Mouse (Mus musculus) gastrocnemius, adult 2 months (tissue): ENCODE results near the gene Ly75. TPM values are rescaled to one million over a fixed set of nuclear protein-coding genes. Genes with fewer than 3 reads are reported as not detected.

Experiments
- DNase-seq: peaks from one replicate; pipeline ENCODE4 v3.0.0; 2022
- H3K27ac ChIP-seq: fragments of 200-600 bp; 2 replicates; pipeline ENCODE4 v1.8.1; 2022; ENCODE audit warnings: mild to moderate bottlenecking
- H3K4me3 ChIP-seq: fragments of 200-600 bp; 2 replicates; pipeline ENCODE4 v1.8.1; 2022; ENCODE audit warnings: mild to moderate bottlenecking, moderate library complexity
- CTCF ChIP-seq: fragments of 200-600 bp; IDR thresholded peaks from 2 replicates; pipeline ENCODE4 v1.8.1; 2022; ENCODE audit warnings: antibody characterized with exemption, mild to moderate bottlenecking, moderate library complexity
- intact Hi-C: fragments of 180-260 bp; cut with DNase I; formaldehyde crosslinking; loops from one replicate; pipeline ENCODE4 v1.15.1; 2025
- long read RNA-seq, 2 experiments: library from polyadenylated mRNA; stranded (forward); transcript quantifications; one replicate each; pipeline ENCODE4 v2.0.0; 2021
- total RNA-seq, 2 experiments: library from RNA; stranded (reverse); gene quantifications; 2 replicates each; pipeline ENCODE4 v1.2.3; 2021

Ly75 gene
- total RNA-seq: under 1 TPM; 0.03 to 0.05 TPM
- long read RNA-seq, experiment 1: 0 reads
- long read RNA-seq, experiment 2: 0 reads

DNA sequence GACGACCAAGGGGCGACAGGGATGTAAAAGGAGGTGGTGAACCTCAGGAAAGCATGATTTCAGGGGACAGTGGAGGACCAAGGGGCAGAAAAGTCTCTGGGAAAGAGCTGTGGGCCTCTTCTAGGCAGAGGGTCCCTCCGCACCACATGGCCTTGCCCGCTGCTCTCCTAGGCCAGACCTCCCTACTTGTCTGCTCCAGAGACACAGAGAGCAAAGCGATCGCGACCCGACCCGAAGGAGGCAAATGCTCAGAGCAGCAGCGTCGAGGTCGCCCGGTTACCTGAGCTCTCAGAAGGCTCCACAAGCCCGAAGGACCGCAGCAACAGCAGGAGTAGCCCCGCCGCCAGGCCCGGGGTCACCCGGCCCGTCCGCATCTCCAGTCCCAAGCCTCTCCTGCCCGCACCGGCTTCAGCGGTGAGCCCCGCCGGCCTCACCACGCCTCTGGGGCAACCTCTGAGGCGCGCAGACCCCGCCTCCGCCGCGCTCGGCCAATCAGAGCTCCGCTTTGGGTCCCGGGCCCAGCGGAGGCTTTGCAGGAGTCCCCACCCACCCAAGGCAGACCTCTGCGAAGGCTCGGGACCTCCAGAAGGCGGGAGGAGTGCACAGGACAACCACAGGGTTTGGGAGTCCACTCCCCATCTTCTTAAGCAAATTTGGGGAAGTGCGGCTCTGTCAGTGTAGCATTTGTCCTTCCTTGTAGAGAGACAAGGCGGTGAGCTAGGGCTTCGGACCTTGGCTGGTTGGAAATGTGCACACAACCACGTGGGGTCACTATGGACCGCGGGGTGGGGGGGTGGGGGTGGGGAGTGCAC lies at the start of gene Ly75:
TSS of gene Ly75 (minus strand) at position 446 of the 812 bp plus-strand sequence.
- H3K27ac ChIP-seq: no peak within 1 kb of the TSS
- intact Hi-C loops: no loop called here
- peak; percentile 85 for DNase-seq
- peak within 1 kb of the TSS; percentile 77 for H3K4me3 ChIP-seq
- no peak for TF ChIP-seq CTCF

DNA sequence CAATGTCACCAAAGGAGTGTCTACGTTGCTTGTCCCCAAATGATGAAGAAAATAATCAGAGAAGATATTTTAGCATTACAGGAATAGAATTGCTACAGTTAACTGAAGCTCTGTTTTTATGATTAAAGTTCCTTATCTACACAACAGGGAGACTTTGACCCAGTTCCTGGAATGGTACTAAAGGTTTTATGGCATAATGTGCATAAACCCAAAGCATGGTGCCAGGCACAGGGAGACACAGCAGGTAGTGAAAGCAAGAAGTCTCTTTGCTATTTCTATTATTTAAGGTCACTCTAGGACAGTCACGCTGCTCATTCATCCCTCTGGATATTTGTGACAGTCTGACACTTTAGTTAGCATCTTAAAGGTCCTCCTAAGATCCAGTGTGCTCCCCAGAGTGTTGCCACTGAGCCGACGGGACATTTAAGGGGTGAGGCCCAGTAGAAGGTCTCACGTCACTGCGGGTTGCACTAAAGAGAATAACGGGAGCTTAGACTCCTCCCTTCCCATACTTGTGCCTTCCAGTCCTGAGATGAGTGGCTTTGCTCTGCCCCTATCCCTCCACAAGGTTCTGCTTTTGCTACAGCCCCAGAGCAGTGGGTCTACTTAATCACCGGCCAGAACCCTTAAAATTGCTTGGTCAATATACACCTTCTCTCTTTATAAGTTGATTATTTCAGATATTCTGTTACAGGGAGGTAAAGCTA lies 47.4 kb upstream of the Ly75 start:
- H3K4me3 ChIP-seq: no peak overlapping the region
- TF ChIP-seq CTCF: no peak
- H3K27ac ChIP-seq: no peak overlapping the region
- intact Hi-C loops: no loop called here
- DNase-seq: no peak

DNA sequence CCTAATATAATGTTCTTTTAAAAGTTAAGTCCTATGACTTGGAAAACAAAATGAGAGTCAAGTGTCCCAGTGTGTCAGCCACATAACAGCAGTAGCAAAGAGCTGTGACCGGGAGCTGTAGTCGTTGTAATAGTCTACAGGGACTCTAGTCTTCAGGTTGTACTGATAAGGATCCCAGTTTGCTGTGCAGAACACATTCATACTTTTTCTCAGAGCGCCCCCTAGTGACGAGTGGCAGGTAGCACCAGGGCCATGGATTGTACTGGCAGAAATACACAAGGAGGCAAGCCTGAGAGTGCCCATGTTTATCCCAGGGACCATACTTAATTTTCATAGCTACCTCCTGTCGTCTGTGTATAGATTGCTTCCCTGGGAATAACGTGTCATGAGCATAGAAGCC lies 35.0 kb upstream of the Ly75 start:
- peak; percentile 52 for DNase-seq
- intact Hi-C loops: loop anchor here (10.0 kb wide), 1 partner anchor 673 kb away; no protein-coding TSS in a partner anchor
- H3K4me3 ChIP-seq: no peak overlapping the region
- H3K27ac ChIP-seq: no peak overlapping the region
- TF ChIP-seq CTCF: peak; percentile 87

DNA sequence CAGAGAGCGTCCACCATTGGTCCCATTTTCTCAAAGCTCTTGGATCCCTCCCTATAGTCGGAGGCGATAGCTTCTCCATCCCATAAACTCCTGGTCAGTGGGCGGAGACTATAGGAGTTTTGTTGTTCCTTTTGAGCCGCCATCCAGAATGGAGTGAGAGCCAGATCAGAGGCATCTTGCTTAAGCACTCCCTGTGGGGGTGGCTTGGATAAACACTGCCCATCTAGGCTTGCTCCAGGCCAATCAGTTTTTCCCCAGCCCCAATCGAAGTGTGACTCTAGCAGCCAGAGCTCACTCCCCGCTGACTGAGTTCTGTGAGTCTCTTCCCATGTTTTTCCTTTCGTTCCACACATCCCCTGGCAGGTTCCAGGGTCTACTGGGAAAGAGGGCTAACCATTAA lies 31.2 kb upstream of the Ly75 start:
- no peak for TF ChIP-seq CTCF
- intact Hi-C loops: loop anchor here (10.0 kb wide), 1 partner anchor 670 kb away; no protein-coding TSS in a partner anchor
- Histone ChIP-seq H3K4me3 (no peak overlapping the region), H3K27ac (no peak overlapping the region)
- DNase-seq: no peak

DNA sequence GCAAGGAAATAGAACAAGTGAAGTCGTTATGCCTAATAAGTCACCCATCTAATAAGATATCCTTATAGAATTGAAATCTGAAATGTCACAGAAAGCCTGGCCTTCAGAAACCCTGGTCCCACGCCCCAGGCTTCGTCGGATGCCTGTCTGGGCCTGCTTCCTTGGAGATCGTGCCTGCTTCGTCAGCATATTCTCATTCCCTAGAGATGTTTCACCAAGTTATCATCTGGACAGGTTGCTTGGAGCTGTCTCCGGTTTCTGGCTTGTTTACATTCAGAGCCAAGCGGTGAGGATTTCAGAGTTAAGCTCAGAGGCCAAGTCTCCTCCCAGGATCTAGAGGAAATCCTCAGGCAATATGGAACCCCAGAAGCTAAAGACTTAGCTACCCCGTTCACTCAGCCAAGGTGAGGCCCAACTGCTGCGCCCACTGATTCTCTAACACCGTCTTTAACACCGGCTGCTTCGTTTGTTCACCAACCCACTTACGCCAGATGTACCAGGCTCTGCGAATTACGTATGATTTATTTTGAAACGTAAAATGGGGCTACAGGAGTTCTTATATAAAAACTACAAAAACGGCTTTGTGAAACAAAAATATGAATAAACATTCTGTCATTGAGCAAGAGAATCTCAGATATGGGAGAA lies 30.0 kb upstream of the Ly75 start:
- Histone ChIP-seq H3K27ac (no peak overlapping the region), H3K4me3 (no peak overlapping the region)
- no peak for TF ChIP-seq CTCF
- no peak for DNase-seq
- intact Hi-C loops: loop anchor here (10.0 kb wide), 1 partner anchor 668 kb away; no protein-coding TSS in a partner anchor

DNA sequence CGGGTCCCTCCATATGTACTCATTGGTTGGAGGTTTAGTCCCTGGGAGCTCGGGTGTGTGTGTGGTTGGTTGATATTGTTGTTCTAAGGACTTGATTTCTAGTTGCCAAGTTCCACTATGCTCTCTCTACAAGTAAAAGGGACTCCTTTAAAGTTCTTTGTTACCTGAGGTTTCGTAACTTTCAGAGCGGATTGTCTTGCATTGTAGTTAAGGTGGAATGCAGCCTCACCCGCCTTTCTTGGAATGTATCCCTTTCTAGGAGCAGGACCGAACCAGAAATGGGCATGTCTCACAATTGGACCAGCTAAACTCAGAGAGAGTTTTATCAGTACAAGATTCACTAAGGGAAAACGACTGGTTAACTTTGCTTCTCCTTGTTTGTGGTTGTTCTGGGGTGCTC lies 28.1 kb upstream of the Ly75 start:
- intact Hi-C loops: loop anchor here (10.0 kb wide), 1 partner anchor 666 kb away; no protein-coding TSS in a partner anchor
- no peak for DNase-seq
- Histone ChIP-seq H3K27ac (no peak overlapping the region), H3K4me3 (no peak overlapping the region)
- TF ChIP-seq CTCF: no peak

DNA sequence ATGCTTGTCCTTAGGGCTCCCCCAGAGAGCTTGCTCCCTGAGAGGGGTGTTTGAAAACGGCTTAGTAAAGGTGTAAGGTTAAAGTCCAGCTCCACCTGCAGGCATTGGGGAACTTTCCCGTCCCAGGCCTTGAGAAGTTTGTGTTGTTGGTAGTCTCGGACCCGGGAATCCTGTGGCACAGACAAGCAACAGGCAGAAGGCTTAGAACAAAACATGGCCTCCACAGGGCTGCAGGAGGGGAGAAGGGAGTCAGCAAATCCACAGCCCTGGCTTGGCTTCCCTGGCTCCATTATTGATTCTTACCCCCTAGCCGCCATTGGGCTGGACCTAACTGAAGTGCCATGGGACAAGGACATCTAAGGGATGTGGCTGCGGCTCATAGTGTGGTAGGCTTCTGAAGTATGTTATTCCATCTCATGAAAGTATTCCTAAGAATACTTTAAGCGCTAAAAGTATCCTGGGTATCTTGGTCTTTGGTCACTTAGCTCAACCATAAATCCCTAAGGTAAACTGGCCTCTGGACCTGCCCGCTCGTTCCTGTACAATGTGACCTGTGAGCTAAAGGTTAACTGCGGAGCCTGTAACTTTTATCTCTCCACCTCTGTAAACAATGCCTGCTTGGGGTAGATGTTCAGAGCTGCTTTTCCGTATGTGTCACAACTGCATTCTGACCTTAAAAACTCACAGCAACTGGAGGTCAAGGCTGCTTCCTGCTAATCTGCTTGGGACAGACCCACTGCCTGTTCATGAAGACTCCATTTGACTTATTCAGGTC lies 27.1 kb upstream of the Ly75 start:
- TF ChIP-seq CTCF: no peak
- intact Hi-C loops: loop anchor here (10.0 kb wide), 1 partner anchor 665 kb away; no protein-coding TSS in a partner anchor
- no peak overlapping the region for H3K27ac ChIP-seq
- no peak overlapping the region for H3K4me3 ChIP-seq
- DNase-seq: no peak

DNA sequence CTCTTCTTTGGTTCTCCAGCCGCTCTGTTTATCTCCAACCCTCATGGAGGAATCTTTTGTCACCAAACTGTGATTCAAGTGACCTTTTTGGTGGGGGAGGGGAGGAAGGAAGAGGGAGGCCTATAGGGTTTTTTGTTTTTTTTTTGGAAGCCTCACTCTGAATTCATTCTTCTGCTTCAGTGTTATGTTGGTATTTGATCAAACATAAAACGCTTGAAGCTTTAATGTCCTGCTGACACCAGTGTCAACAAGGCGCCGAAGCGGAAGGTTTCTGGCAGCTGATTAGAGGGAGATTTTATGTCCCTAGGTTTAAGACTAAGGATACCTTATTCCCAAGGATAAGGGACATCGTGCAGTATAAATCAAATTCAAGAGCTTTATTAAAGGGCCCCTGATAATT lies 26.1 kb upstream of the Ly75 start:
- intact Hi-C loops: no loop called here
- H3K4me3 ChIP-seq: no peak overlapping the region
- no peak for DNase-seq
- H3K27ac ChIP-seq: no peak overlapping the region
- TF ChIP-seq CTCF: no peak

DNA sequence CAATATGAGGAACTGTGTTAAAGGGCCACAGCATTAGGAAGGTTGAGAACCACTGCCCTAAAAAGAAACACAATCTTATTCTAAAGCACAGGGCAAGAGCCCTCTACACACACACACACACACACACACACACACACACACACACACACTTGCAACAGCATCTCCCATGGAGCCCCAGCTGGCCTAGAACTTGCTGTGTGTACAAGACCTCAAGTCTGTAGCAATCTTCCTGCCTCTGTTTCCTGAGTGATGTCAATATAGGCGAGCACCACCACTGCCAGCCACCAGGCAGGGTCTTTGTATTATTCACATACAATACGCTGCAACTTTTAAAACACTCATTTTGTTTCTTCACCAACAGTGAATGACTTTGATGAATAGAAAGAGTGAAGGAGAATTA lies 24.3 kb upstream of the Ly75 start:
- no peak overlapping the region for H3K27ac ChIP-seq
- TF ChIP-seq CTCF: no peak
- intact Hi-C loops: no loop called here
- DNase-seq: no peak
- no peak overlapping the region for H3K4me3 ChIP-seq

DNA sequence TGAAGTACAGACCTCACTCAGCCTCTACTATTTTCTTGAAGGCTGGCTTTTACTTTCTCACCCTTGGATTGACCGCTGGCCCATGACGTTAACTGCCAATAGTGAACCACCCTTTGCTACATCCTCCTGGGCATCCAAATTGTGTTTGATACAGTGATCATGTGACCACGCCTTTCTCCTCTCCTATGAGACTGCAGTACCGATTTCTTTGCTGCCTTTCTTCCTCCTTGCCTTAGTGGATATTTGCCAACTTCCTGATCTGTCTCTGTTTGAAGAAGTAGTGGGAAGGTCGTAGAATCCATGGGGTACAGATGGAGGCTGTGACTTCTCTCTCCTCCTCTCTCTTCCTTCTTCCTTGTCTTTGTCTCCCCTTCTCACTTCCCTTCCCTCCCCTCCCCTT lies 22.3 kb upstream of the Ly75 start:
- intact Hi-C loops: no loop called here
- no peak for TF ChIP-seq CTCF
- H3K27ac ChIP-seq: no peak overlapping the region
- DNase-seq: no peak
- no peak overlapping the region for H3K4me3 ChIP-seq

DNA sequence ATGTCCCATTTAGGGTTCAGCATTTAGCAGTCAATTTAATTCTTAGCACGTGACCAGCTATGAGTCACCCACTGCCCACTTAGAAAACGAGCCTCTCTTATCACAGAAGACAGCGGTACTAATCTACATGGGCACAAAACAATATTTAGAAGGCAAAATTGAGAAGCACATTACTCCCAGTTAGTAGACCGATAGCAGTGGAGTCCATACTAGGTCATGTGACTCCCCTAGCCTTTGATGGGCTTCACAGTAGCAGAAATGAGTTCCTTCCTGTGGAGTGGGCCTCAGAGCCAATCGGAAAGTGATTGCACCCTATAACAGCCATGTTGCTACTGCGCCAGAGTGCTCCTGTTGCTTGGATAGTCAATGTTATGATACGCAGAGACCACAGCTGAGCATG lies 21.7 kb upstream of the Ly75 start:
- TF ChIP-seq CTCF: no peak
- intact Hi-C loops: no loop called here
- Histone ChIP-seq H3K4me3 (no peak overlapping the region), H3K27ac (no peak overlapping the region)
- no peak for DNase-seq

DNA sequence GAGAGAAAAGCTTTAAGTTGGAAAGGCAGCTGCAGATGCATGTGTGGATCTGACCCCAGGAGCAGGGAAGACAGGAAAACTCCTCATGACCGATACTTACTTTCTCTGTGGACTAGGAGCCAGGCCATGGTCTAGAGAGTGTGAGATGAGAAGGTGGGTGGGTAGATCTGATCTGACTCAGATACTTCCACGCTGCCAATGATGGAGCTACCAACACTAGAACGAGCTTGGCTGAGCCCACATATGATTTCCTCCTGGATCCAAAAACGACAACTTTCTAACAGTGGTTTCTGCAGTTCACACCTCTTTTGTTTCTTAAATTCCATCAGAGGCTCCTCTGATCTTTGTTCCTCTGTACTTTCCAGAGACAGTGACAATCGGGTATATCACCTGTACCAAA lies 18.6 kb upstream of the Ly75 start:
- no peak overlapping the region for H3K4me3 ChIP-seq
- H3K27ac ChIP-seq: no peak overlapping the region
- intact Hi-C loops: no loop called here
- TF ChIP-seq CTCF: no peak
- DNase-seq: no peak
